Mouse (Mus musculus): ENCODE data around the gene Cse1l.
A peak's percentile ranks its signal among the peaks of the same experiment; 100 is the strongest.

The Cse1l gene

DNA sequence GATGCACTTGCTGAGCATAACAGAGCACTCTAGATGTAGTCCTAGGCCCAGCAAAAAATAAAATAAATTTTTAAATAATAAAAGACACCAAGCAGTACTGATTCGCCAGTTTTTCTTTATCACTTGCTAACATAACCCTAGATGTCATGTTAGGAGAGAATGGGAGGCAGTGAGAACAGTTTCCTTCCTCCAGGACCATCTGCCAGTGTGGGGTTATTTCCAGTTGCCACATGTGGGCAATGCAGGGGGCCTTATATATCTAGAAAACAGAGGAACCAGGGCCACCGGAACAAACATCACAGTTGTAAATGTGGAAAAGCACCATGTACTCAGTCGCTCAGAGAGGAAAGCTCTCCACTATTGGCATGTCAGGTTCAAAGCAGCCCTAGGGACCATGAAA is 71.7 kb downstream of the Cse1l start:
- DNase-seq = no peak

DNA sequence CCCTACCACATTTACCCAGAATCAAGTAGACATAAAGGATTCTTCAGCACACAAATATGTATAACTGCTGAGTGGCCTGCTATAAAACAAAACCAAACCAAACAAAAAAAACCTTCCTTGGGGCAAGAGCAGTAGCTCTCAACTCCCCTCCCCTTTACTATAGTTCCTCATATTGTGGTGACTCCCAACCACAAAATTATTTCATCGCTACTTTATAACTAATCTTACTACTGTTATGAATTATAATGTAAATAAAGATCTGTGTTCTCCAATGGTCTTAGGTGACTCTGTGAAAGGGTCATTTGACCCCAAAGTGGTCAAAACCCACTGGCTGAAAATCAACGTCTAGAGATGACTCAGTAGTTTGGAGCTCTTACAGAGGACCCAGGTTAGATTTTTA is 74.3 kb downstream of the Cse1l start:
- DNase-seq = no peak

- no peak for DNase-seq
Observed at GRCm38 (mm10) chr2:166983351-166983894, 77.6 kb downstream of the Cse1l start.

DNA sequence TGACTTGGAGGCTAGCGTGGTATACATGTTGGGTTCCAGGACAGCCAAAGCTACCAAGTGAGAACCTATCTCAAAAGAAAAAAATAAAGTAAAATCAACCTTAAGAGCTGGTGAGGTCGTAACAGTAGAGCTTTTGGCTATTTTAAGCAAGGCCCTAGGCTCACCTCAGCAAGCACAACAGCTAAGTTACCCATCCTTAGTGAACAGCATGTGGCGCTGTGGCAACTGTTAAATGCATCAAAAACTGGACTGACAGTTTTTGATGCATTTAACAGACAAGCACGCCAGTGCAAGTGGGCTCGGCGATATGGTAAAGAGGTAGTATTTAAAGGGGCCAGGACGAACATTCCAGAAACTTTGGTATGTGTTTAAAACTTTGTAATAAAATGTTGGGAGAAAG is 85.0 kb downstream of the Cse1l start:
- DNase-seq = peak in 1 of 2 experiments; percentile 16

- DNase-seq = peak in 1 of 2 experiments; percentile 22
Observed at GRCm38 (mm10) chr2:166991945-166992344, 86.1 kb downstream of the Cse1l start.

- peak; percentile 34 to 52 for DNase-seq
Observed at GRCm38 (mm10) chr2:166995021-166995795, 89.4 kb downstream of the Cse1l start.
